Mouse (Mus musculus) lung, adult 10 weeks (tissue): ENCODE measurements around the gene Uchl1. TPM values are rescaled to one million over a fixed set of nuclear protein-coding genes. Genes with fewer than 3 reads are reported as not detected.

Experiments
- polyA plus RNA-seq: library from polyadenylated mRNA; stranded (reverse); fragments of 350-450 nt; fragmentation: Illumina TruSeq; extraction: RNeasy Lipid Tissue Mini Kit (QIAGEN cat#74804); gene quantifications from one replicate; pipeline ENCODE4 v1.2.3, GENCODE M21; 2014; ENCODE audit warnings: low read depth, low replicate concordance; ENCODE audit not compliant: insufficient read depth

The Uchl1 gene
- polyA plus RNA-seq: 7.9 TPM

DNA sequence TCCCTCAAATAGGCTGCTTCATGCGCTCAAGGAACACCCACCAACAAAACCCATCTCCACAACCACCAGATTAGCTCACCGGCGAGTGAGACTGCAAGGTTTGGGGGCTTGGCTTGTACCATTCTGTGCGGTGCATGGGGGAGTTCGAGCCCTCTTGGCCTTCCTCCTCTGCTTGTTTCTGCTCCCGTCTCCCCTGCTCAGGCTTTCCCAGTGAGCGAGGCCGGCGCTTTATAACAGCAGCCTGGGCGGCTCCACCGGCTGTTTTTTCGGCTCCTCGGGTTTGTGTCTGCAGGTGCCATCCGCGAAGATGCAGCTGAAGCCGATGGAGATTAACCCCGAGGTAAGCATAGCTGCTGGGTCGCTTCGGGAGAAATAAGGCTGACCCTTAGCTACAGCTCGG, at the start of gene Uchl1:
TSS of gene Uchl1 (plus strand) at position 109 of the 400 bp plus-strand sequence.

Other genes starting within 250 kb of the Uchl1 start
- gene Apbb2, start 57.3 kb upstream of the Uchl1 start, polyA plus RNA-seq: 10.0 TPM
- 144 TPM for gene Limch1, start 69.7 kb downstream of the Uchl1 start, polyA plus RNA-seq